Comparison of ENCODE assay signal across 21 mouse cellular contexts in genomic region chr13:60382855-60383254, GRCm38 (mm10).
DNase-seq lines count a peak whose midpoint lies in the region; ATAC-seq and TF ChIP-seq lines count a peak whose summit lies in the region.
"Had no signal": no experiment of that assay in that cellular context is flagged by ENCODE, and none has a peak within 500 bp of the region (broad histone marks: within the 10 kb centered on the region; RNA-seq: fewer than 3 reads in every experiment).

No protein-coding gene starts in this region.

- no peak overlapping the region for H3K4me3 ChIP-seq in embryonic facial prominence, embryonic 14.5 days (ENCODE audit: low read depth, low read length)
- H3K4me3 ChIP-seq in embryonic facial prominence, embryonic 10.5 days, result no peak overlapping the region

- 35% methylated on average over 2 of the region's 2 CpGs for WGBS in embryonic facial prominence, embryonic 14.5 days
- WGBS in embryonic facial prominence, embryonic 10.5 days, result 95% methylated on average over 2 of the region's 2 CpGs

- no peak overlapping the region for H3K27ac ChIP-seq in embryonic facial prominence, embryonic 14.5 days (replicated peaks; ENCODE audit: low read depth, low read length)
- no peak overlapping the region for H3K27ac ChIP-seq in embryonic facial prominence, embryonic 10.5 days (replicated peaks)

- in situ Hi-C loops in Patski (cut with MboI; ENCODE audit: low pct_unique_long_range_greater_than_20kb), result no loop called here

- DNase-seq in embryonic facial prominence, embryonic 14.5 days (ENCODE audit: low spot score), result peak; percentile 47
- DNase-seq in embryonic facial prominence, embryonic 10.5 days (ENCODE audit: low spot score), result no peak
- DNase-seq in heart, adult 11 months, result peak; percentile 30
- no peak for DNase-seq in heart, adult 9 months (ENCODE audit: low spot score in 2 of 2)
- DNase-seq in Patski (ENCODE audit: low read depth, low spot score), result peak; percentile 77
- no peak for DNase-seq in kidney, adult 9 months
- DNase-seq: adrenal gland, adult 2 months; adrenal gland, adult 8-10 months; adrenal gland, postnatal 10 days; adrenal gland, postnatal 14 days; adrenal gland, postnatal 25 days; adrenal gland, postnatal 36 days; B cell, adult 2 months; cerebellum, adult 11 months; cerebellum, adult 11-12 months; cerebellum, adult 18-20 months; cerebellum, adult 2 months had no signal

- ATAC-seq in embryonic facial prominence, embryonic 14.5 days (ENCODE audit: low read depth), result no peak
- peak; percentile 71 for ATAC-seq in Patski
- ATAC-seq: activated CD4-positive, CD25-positive, alpha-beta regulatory T cell, adult 4 months; CD4-positive, CD25-positive, alpha-beta regulatory T cell, adult 4 months had no signal

- POLR2A ChIA-PET in Patski (lab: Charles Lee), result interaction anchor here (0.9 kb wide), 1 partner anchor 204 kb away, joined by 5 read pairs; no protein-coding TSS in a partner anchor

- CTCF ChIA-PET in Patski (lab: Charles Lee), result interaction anchor here (0.8 to 1.2 kb wide), 2 partner anchors 15 to 31 kb away, joined by 3 read pairs; no protein-coding TSS in a partner anchor

- TF ChIP-seq CTCF in Patski (IDR thresholded peaks at IDR 0.05), result no peak

- no peaks in the 10 kb centered on the region for H3K27me3 ChIP-seq in embryonic facial prominence, embryonic 14.5 days (replicated peaks; ENCODE audit: control insufficient read depth, insufficient read depth, low read length)
- no peaks in the 10 kb centered on the region for H3K27me3 ChIP-seq in embryonic facial prominence, embryonic 10.5 days (replicated peaks; ENCODE audit: low read depth, poor library complexity, severe bottlenecking)
- H3K27me3 ChIP-seq in Patski, result no peaks in the 10 kb centered on the region
- H3K27me3 ChIP-seq: CH12.LX had no signal

- H3K9me3 ChIP-seq in embryonic facial prominence, embryonic 14.5 days (ENCODE audit: control insufficient read depth, low read length), result no peaks in the 10 kb centered on the region
- no peaks in the 10 kb centered on the region for H3K9me3 ChIP-seq in embryonic facial prominence, embryonic 10.5 days

- no peak overlapping the region for H3K4me2 ChIP-seq in embryonic facial prominence, embryonic 14.5 days (ENCODE audit: low read depth, low read length)

- H3K36me3 ChIP-seq in embryonic facial prominence, embryonic 14.5 days (ENCODE audit: control insufficient read depth, insufficient read depth, low read length), result no peaks in the 10 kb centered on the region
- no peaks in the 10 kb centered on the region for H3K36me3 ChIP-seq in embryonic facial prominence, embryonic 10.5 days (replicated peaks)
- H3K36me3 ChIP-seq: G1E had no signal

- peaks cover 3% of the 10 kb centered on the region; the same call in 1 of the 2 replicates for H3K4me1 ChIP-seq in embryonic facial prominence, embryonic 14.5 days (ENCODE audit: control insufficient read depth, insufficient read depth, low read length)
- H3K4me1 ChIP-seq in embryonic facial prominence, embryonic 10.5 days, result no peaks in the 10 kb centered on the region

- no peak overlapping the region for H3K9ac ChIP-seq in embryonic facial prominence, embryonic 14.5 days (ENCODE audit: low read depth, low read length)

Comparison
In these comparisons a context has a peak if more than half of its experiments do, and no peak if none do; other contexts are left out.
1. DNase-seq: peak in embryonic facial prominence, embryonic 14.5 days (single experiment), heart, adult 11 months (single experiment) and Patski (single experiment); none in embryonic facial prominence, embryonic 10.5 days (single experiment), heart, adult 9 months (0 of 2) and kidney, adult 9 months (single experiment).